Mouse (Mus musculus) layer of hippocampus, postnatal 14 days (tissue): Measurements from ENCODE around the gene Saa1. TPM values are rescaled to one million over a fixed set of nuclear protein-coding genes. Genes with fewer than 3 reads are reported as not detected.
"Not testable (repeated sequence)": the region's sequence is repeated elsewhere in the genome, so short reads cannot be mapped to it uniquely, and the experiment has no call there.

Experiments used
- DNase-seq, 2 experiments: peaks; one replicate each; pipeline ENCODE4 v3.0.0; 2021 to 2022; ENCODE audit warnings: low spot score in 2 of 2, mixed read lengths in 1 of 2
- long read RNA-seq, 2 experiments: library from polyadenylated mRNA; stranded (forward); transcript quantifications; one replicate each; pipeline ENCODE4 v2.0.0; 2021
- total RNA-seq, 2 experiments: library from RNA; stranded (reverse); gene quantifications; 2 replicates each; pipeline ENCODE4 v1.2.3; 2021

Saa1 gene
- total RNA-seq = not detected
- long read RNA-seq, experiment 1 = 0 reads
- long read RNA-seq, experiment 2 = 0 reads

DNA sequence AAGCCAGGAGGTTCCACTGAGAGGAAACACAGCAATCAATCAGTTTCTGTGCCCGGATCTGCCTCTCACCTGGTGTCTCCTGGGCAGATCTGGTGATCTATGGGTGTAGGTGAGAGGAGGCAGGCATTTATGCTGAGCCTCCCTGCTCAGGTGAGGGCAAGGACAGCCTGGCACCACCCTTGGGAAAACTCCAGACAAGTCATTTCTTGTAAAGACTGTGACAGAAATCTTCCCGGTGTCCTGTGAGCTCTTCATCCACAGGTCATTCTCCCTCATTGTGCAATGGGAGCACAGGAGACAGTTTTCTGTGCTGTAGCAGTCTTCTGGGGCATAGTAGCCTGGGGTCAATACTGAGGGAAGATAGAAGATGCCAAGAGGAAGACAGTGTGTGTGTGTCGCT lies at the start of gene Saa1:
Saa1 (minus strand) TSS at position 101 of the 400 bp plus-strand sequence.
- DNase-seq = not testable (repeated sequence)

DNA sequence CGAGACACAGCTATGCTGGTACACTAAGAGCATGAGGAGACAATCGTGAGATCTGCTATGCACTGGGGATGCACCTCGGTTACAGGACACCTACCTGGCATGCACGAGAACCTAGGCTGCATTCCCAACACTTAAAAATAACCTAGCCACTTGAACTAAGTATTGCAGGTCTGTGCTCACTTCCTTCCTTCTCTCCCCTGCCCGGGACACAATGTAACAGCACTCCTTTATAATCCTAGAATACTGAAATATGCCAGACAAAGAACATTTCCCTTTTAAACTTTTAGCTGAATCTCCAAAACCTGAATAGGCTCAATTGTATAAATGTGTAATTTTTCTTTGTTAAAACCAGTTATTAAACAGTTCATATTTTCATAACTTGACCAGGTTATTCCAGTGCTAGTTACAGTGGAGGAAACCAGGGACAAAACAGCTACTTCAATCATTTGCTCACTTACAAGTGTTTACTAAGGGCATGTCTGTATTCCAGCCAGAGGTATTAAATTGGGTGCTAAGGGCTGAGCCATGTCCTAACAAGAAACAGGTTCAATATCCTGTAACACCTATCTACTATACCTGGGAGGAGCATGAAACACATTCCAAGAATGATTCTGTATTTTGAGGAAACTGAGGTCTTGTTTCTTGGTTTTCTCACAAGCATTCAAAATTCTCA lies 46.5 kb upstream of the Saa1 start:
- no peak for DNase-seq

DNA sequence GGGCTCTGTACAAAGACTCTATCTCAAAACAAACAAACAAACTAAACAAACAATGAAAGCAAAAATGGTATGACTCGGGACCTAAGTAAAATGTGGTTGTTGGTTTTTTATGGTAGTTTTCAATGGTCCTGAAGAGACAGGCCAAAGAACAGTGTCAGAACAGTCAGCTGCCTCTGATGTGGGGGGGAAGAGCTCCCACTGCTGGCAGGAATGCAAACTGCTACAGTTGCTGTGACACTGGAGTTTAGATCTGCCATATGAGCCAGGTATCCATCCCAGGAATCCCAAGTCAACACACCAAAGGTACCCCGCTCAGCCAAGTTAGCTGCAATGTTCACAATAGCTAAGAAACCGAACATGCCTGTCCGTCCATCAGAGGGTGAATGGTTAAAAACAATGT lies 27.9 kb upstream of the Saa1 start:
- peak; percentile 14 to 29 for DNase-seq

DNA sequence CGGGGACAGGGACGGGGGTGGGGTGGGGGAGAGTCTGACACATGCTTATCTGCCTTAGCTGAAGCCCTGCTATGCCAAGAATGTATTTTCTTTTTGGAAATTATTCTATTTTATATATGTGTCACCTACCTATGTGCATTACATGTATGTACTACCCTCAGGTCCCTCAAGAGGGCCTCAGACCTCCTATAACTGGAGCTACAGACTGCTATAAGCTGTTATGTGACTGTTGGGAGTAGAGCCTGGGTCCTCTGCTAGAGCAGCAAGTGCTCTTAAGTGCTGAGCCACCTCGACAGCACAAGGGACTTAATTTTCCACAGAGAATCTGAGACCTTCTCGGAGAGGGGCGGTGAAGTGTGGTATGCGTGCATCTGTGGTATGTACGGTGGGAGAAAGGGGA lies 25.7 kb upstream of the Saa1 start:
- DNase-seq = no peak

DNA sequence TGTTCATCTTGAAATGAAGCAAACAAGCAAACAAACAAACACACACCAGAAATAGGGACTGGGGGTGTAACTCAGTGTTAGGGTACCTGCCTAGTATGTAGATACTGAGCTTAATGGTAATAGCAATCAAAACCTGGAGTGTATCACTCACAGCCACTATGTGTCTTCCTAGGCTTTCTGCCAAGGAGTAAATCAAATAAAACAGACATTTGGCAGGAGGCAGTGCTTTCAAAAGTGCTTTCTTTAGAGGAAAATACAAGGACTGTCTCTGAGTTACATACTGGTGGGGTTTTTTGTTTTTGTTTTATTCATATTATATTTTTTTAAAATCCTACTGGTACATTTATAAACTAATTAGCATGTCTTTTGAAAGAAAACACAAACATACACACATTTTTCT lies 24.6 kb upstream of the Saa1 start:
- DNase-seq = no peak

DNA sequence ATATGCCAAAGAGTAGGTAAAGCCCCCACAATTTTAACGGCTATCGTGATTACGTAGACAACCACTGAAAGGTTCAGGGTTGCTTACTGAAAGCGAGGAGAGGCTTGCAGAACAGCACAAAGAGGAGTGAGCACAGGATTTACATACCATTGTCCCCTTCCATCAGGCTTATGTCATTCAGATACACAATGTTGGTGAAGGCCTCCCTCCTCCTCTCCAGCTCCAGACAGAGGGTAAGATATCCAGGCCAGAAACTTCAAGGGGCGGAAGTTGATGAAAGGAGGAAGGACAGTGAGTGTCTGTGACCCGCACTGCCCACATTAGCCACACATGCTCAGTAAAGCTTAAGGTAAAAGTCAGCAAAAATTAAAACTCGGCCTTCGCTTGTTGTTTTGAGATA lies 21.9 kb upstream of the Saa1 start:
- no peak for DNase-seq

DNA sequence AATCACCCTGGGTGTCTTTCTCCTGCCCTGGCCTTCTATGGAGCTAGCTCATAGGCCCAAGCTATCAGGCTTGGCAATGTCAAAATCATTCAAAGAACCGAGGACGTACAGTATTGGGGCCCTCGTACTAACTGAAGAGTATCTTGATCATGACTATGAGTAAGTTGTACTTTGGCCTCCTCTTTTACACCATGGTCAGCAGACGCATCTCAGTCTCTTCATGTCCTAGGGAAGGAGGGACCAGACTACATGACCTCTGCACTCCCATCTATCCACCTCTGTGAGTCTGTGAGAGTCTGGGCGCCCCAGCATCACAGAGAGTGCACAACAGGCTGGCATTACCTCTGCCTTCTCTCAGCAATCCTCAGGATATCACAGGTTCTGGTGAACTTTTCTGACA lies 19.8 kb upstream of the Saa1 start:
- no peak for DNase-seq

DNA sequence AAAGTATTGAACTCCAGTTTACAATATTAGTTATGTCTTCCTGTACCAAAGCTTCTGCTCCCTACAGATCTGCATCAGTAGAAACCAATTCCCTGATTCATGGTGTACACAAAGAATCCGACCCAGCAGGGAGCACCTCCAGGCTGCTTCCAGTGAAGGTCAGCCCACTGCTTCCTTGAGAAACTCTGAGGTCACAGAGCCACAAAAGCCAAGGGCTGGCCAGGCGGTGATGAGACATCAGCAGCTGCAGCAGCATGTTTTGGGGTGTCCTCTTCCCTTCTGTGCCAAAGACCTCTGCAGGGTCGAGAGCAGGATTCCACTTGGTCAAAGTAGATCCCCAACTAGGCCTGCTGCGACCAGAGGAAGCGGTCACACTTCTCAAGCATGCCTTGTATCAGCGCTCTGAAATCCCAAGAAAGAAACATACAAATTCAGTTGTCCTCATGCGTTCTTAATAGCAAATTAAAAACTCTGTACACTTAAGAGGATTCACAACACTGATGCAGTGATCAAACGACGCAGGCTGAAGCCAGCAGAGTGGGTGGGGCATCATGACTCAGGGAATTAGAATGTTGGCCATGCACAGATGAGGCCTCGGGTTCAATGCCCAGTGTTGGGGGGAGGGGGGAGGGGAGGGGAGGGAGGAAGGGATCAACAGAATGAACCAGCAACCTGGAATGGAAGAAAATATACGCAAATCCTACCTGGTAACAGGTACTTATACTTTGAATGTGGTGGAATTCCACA lies 18.4 kb upstream of the Saa1 start:
- DNase-seq = no peak

DNA sequence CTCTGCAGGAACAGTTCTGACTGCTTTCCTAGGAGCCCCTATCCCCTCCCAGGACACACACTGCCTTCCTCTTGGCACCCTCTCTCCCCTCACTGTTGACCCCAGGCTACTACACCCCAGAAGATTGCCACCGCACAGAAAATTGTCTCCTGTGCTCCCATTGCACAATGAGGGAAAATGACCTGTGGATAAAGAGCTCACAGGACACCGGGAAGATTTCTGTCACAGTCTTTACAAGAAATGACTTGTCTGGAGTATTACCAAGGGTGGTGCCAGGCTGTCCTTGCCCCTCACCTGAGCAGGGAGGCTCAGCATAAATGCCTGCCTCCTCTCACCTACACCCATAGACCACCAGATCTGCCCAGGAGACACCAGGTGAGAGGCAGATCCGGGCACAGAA lies 8.7 kb upstream of the Saa1 start, which contains the start of gene Saa2:
Saa2 (plus strand) TSS at position 301 of the 400 bp plus-strand sequence.
- DNase-seq = no peak

DNA sequence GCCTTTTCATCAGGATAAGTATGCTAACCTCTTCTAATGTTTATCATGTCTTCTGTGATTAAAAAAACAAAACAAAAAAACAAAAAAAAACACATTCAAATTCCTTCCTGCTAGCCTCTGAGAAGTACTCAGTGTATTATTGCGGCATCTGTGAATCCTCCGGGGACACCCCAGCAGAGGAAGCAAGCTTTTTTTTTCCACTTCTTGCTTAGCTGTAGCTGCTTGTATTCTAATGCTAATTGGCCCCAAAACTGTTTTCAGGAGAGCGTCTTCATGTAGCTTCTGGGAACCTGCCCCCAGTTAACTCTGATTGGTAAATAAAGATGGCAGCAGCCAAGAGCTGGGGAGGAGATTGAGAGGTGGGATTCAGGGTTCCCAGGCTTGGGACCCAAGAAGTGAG lies 5.7 kb upstream of the Saa1 start:
- no peak for DNase-seq

DNA sequence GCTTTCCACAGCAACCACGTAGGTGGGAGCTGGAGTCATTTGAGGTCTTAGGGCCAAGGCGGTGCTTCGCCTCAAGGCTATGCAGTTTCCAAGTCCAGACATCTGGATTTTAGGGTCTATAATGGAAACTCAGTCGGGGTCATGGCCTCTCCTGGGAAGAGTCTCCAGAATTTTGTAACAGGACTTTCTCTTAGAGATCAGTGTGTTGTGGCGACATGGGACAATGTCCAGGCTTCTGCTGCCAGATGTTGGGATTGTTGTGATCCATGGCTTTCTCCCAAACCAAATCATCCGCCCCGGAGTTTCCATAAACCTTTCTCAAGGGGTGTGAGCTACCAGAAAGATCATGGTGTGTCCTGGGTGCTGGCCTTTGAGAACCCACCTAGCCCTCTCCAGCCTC lies 3.6 kb upstream of the Saa1 start:
- no peak for DNase-seq

DNA sequence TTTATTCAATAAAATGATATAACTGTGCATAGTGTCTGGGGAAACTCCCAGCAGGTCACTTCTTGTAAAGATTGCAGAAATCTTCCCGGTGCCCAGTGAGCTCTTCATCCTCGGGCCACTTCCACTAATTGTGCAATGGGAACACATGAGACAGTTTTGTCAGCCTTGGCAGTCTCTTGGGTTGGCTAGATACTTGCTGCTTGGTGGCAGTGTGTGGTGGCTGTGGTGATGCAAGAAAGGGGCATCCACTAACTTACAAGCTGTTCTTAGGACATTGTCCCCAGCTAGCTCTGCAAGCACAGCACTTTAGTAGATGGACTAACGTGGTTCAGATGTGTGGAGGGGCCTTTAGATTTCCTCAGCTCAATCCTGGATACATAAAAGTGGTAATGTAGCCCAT lies 3.0 kb upstream of the Saa1 start:
- no peak for DNase-seq

DNA sequence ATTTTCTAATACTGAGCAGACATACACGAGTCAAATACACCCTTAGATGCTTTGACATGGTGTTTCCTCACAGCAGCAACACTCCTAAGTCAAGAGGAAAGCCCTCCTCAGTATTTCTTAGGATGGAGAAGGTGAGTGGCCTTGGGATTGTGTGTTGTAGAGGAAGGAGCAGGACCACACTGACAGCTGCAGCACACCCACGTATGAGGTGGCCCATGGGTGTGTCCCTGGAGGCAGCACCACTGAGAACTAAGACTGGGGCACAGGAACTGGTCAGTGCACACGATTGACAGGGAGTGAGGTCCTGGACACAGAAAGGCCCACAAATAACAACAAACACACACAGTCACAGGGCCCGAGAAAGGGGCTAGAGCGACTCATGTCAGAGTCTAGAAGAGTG lies 2.7 kb downstream of the Saa1 start:
- DNase-seq = not testable (repeated sequence)

DNA sequence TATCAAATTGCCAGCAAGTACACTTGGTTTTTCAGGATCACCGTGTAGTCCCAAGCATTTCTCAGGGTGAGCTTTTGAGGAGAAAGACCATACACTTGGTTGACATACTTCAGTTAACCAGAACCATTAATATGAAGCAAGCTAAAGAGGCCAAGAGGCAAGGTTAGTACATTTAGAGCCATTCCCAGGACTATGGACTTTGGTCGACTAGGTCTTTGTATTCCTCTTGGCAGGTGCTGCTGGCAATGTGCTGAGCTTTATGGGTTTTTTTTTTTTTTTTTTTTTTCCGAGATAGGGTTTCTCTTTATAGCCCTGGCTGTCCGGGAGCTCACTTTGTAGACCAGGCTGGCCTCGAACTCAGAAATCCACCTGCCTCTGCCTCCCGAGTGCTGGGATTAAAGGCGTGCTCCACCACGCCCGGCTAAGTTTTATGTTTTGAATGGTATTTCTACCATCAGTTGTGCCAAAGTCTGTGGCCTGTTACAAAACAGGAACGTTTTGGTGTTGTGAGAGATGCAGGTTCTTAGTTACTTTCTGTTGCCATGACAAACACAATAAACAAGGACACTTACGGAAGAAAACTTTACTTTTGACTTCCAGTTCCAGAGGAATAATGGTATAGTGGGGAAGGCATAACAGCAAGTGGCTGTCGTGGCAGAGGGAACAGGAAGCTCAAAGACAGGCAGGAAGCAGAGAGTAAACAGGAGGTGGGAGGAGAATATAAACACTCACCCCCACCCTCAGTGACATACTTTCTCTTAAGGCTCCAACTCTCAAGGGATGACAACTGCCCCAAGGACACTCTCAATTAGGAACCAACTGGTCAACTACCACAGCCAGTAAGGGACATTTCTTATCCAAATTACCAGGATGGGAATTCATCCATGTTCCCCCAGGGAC lies 4.0 kb downstream of the Saa1 start:
- no peak for DNase-seq

DNA sequence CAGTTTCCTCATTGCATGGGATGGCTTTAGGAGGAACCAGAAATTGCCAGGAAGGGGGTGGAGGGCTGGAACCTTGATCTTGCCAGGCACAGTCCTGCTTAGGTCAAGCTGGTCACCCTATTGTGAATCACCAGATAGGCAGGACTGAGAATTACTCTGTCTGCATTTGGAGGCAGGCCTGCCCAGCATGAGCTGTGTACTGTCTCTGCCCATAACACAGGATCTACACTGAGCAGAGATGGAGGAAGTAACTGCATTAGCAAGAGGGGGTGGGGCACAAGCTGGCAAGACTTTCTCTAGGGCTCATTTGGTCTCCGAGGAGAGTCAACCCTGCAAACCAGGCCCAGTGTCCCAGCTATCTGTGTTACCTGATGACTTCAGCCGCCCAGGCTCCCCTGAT lies 7.8 kb downstream of the Saa1 start:
- DNase-seq = no peak

DNA sequence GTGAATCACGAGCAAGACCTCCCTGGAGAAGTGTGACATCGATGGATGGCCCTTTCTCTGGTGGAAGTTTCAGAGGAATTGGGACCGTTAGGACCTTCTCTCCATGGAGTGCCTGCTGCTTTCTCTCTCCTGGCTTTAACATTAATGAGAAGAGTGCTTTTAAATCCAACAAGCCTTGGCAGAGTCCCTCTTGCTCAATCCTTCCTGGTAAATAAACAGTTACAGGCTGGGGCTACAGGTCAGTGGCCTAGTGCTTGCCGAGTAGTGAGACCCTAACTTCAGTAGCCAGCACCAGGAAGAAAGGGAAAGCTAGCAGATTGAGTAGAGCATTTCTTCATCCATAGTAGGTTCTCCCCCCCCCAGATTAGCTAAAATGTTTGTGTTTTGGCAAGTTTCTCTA lies 10.3 kb downstream of the Saa1 start, which contains the start of gene Saa4:
Saa4 (minus strand) TSS at position 146 of the 400 bp plus-strand sequence.
- no peak for DNase-seq

DNA sequence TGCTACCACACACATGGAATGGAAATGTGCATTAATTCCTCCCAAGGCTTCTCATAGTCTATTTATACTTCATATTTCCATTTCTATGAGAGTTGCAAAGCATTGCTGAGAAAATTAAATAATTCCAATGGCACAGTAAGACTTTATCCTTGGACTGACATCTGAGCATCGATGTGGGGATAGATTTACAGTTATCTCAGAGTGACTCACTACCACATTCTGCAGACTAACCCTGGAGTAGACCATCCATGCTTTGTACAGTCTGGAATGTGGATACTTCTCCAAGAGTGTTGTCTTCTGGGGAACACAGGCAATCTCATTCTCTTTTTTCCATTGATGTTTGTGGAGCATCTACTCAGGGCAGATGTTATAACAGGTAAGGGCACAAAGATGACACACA lies 15.2 kb downstream of the Saa1 start:
- no peak for DNase-seq

DNA sequence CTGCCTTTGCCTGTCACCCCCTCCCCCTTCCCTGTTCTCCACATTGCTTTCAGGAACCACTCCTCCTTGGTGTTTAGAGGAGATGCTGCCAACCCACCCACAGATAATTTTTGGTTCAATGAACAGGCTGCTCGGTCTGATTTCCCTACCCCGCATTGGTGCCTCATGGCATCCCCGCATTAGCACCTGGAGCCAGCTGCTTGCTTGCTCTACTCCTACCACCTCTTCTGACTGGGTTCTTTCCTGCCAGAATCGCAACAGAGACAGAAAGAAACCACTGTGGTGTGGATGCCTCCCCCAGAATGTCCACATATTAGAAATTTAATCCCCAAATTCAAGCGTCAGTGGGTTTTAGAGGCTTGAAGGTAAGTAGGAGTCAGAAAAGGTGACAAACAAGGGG lies 18.4 kb downstream of the Saa1 start:
- no peak for DNase-seq

DNA sequence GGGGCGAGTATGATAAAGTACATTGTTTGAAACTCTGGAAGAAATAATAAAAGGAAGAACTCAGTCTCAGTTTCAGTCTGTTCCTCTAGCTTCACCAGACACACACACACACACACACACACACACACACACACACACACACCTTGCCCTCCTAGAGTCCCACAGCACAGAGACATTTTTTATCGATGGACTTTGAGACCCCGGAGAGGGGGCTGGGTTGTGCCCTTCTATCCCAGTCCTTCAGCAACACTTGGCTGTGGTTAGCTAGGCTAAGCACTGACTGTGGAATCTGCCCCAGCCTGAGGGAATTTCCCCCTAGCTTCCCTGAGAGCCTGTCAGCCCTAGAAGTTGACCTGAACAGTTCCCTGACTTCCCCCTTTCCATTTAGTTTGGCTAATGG lies 18.9 kb downstream of the Saa1 start:
- DNase-seq = no peak

DNA sequence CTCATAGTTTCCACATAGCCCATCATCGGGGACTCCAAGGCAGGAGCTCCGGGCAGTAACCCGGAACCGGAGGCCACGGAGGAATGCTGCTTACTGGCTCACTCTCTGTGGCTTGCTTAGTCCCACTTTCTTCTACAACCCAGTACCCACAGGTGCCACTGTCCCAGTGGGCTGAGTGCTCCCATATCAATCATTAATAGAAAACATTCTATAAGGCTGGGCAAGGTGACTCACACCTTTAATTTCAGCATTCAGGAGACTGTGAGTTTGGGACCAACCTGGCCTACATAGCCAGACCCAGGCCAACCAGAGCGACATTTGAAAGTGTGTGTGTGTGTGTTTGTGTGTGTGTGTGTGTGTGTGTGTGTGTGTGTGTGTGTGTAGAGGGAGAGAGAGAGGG lies 19.4 kb downstream of the Saa1 start:
- DNase-seq = no peak

DNA sequence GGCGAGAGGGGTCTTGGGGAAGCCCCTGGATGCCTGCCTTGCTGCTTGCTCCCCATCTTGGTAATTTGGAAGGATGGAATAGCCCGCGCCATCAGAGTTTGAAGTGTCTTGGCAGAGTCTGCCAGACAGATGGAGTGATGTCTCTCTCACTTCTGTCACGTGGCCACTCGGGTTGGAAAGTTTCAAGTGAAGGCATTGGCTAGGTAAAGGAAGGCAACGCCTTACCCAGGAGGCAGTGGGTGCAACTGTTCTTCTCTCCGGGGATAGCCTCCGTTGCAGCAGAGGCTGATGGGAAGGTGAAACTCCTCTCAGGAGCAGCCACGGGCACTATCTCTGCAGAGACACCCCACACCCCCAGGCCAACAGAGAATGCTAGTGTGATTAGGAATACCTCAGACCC lies 22.3 kb downstream of the Saa1 start:
- DNase-seq = no peak

DNA sequence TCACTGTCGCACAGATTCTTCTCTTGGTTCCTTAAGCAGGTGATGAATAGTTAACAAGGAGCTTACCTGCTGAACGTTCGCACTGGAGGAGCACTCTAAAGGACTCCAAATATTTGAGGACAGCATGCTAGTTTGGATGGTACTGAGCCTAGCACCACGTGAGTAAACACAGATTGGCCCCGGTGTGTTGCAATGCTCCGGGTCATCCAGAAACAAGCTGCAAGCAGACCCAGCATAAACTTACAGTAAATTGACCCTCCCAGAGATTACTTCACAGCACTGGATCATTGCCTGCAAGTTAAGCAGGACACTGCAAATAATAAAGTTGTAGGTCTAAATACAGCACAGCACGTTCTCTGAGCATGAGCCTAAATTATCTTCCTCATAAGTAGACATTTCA lies 23.3 kb downstream of the Saa1 start:
- no peak for DNase-seq
